Mouse (Mus musculus) testis, adult 2 months (tissue): ENCODE results near the gene AW549877.

Source experiments
- CTCF ChIP-seq: fragments of 200-500 bp; IDR thresholded peaks from 2 replicates; pipeline ENCODE4 v1.5.1; 2012; ENCODE audit warnings: low read depth, mild to moderate bottlenecking, inconsistent platforms, low read length, moderate library complexity; ENCODE audit not compliant: control insufficient read depth, insufficient read depth, insufficient replicate concordance
- POLR2A ChIP-seq: fragments of 200-500 bp; IDR thresholded peaks from 2 replicates; pipeline ENCODE4 v1.6.1; 2012; ENCODE audit warnings: low read depth, mild to moderate bottlenecking, inconsistent platforms, low read length, moderate library complexity; ENCODE audit not compliant: control insufficient read depth

DNA sequence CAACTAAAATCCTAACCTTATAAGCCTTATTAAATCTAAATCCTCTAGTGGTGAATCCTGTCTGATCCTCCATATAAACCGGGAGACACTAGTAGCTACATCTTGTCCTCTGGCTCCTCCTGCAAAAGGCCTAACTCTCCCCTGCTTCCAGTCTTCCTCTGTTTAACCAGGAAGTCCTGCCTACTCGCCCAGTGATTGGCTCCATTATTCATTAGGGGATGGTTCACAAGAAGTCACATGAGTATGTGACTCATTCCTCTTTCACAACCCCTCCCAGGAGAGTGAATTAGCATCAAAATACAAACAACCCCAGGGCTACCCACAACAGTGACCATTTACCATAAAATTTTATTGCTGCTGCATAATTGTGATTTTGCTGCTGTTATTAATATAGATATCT is 3.6 kb upstream of the AW549877 start:
- TF ChIP-seq CTCF: no peak
- no peak for TF ChIP-seq POLR2A
